Mouse (Mus musculus): ENCODE data around the gene Mmp10. TPM values are rescaled to one million over a fixed set of nuclear protein-coding genes. Genes with fewer than 3 reads are reported as not detected.

The Mmp10 gene
- total and polyA plus RNA-seq, 2 experiments from 2014 or later = not detected

DNA sequence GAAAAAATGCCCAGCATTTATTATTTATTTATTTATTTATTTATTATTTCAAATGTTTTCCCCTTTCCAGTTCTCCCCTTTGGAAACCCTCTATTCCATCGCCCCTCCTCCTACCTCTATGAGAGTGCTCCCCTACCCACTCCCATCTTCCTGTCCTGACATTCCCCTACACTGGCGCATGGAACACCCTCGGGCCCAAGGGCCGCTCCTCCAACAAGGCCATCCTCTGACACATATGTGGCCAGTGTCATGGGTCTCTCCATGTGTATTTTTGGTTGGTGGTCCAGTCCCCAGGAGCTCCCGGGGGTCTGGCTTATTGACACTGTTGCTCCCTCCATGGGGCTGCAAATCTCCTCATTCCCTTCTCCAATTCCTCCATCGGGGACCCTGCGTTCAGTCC, 43.8 kb downstream of the Mmp10 start:
- no peak overlapping the region for H3K4me3 ChIP-seq (ENCODE audit: low read length)
- 0 out of 2 replicates have a peak, but pooled peaks have one; percentile 38 for ATAC-seq
- no peaks in the 10 kb centered on the region for H3K36me3 ChIP-seq (ENCODE audit: insufficient read depth, low read length)

DNA sequence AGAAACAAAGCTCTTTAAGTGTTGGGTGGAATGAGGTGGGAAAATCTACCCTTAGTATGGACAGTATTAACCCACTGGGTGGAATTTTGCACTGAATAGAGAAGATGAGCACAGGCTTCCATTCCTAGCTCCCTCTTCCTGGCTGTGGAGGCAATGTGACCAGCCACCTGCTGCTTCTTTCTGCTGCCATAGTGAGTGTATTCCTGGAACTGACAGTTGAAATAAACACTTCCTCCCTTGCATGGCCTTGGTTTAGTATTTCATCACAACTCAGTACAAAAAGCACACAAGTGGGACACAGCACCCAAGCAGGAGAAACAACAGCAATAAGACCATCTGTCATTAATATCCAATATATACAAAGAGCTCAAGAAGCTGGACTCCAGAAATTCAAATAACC, 49.8 kb downstream of the Mmp10 start:
- no peak for TF ChIP-seq CTCF (IDR thresholded peaks at IDR 0.05; ENCODE audit: low read depth)
- Histone ChIP-seq H3K36me3 (ENCODE audit: insufficient read depth, low read length) (no peaks in the 10 kb centered on the region), H3K27ac (no peak overlapping the region), H3K9ac (replicated peaks; ENCODE audit: low read length) (no peak overlapping the region), H3K4me2 (ENCODE audit: low read depth, low read length) (no peak overlapping the region), H3K4me1 (ENCODE audit: insufficient read depth, low read length) (no peaks in the 10 kb centered on the region), H3K9me3 (ENCODE audit: low read length) (no peaks in the 10 kb centered on the region), H3K4me3 (ENCODE audit: low read length) (no peak overlapping the region), H3K27me3 (ENCODE audit: insufficient read depth, low read length) (no peaks in the 10 kb centered on the region)
- ATAC-seq (no peak), DNase-seq (ENCODE audit: low spot score) (no peak)

More for the DNA sequence above, 43.8 kb downstream of the Mmp10 start:
- Histone ChIP-seq H3K9ac (replicated peaks; ENCODE audit: low read length) (no peak overlapping the region), H3K9me3 (ENCODE audit: low read length) (no peaks in the 10 kb centered on the region), H3K4me1 (ENCODE audit: insufficient read depth, low read length) (no peaks in the 10 kb centered on the region), H3K27ac (no peak overlapping the region), H3K4me2 (ENCODE audit: low read depth, low read length) (no peak overlapping the region), H3K27me3 (ENCODE audit: insufficient read depth, low read length) (no peaks in the 10 kb centered on the region)
- WGBS = 91% methylated on average over 7 of the region's 7 CpGs
- DNase-seq (ENCODE audit: low spot score) = no peak
- TF ChIP-seq CTCF (IDR thresholded peaks at IDR 0.05; ENCODE audit: low read depth) = no peak

GRCm38 (mm10) chr9:7553536-7553935, 51.4 kb downstream of the Mmp10 start:
- TF ChIP-seq CTCF (IDR thresholded peaks at IDR 0.05; ENCODE audit: low read depth) = no peak
- DNase-seq (ENCODE audit: low spot score) (no peak), ATAC-seq (no peak)
- WGBS = 86% methylated on average over 3 of the region's 3 CpGs
- Histone ChIP-seq H3K27me3 (ENCODE audit: insufficient read depth, low read length) (no peaks in the 10 kb centered on the region), H3K9me3 (ENCODE audit: low read length) (no peaks in the 10 kb centered on the region), H3K36me3 (ENCODE audit: insufficient read depth, low read length) (no peaks in the 10 kb centered on the region), H3K4me2 (ENCODE audit: low read depth, low read length) (no peak overlapping the region), H3K27ac (no peak overlapping the region), H3K4me3 (ENCODE audit: low read length) (no peak overlapping the region), H3K9ac (replicated peaks; ENCODE audit: low read length) (no peak overlapping the region), H3K4me1 (ENCODE audit: insufficient read depth, low read length) (no peaks in the 10 kb centered on the region)

- Histone ChIP-seq H3K9me3 (ENCODE audit: low read length) (no peaks in the 10 kb centered on the region), H3K36me3 (ENCODE audit: insufficient read depth, low read length) (no peaks in the 10 kb centered on the region), H3K4me1 (ENCODE audit: insufficient read depth, low read length) (no peaks in the 10 kb centered on the region), H3K27ac (no peak overlapping the region), H3K4me2 (ENCODE audit: low read depth, low read length) (no peak overlapping the region), H3K4me3 (ENCODE audit: low read length) (no peak overlapping the region), H3K9ac (replicated peaks; ENCODE audit: low read length) (no peak overlapping the region), H3K27me3 (ENCODE audit: insufficient read depth, low read length) (no peaks in the 10 kb centered on the region)
- ATAC-seq = no peak
- peak; percentile 50 for TF ChIP-seq CTCF (IDR thresholded peaks at IDR 0.05; ENCODE audit: low read depth)
- DNase-seq (ENCODE audit: low spot score) = no peak
- 43% methylated on average over 3 of the region's 3 CpGs for WGBS
Observed at GRCm38 (mm10) chr9:7554382-7554781, 52.2 kb downstream of the Mmp10 start.

DNA sequence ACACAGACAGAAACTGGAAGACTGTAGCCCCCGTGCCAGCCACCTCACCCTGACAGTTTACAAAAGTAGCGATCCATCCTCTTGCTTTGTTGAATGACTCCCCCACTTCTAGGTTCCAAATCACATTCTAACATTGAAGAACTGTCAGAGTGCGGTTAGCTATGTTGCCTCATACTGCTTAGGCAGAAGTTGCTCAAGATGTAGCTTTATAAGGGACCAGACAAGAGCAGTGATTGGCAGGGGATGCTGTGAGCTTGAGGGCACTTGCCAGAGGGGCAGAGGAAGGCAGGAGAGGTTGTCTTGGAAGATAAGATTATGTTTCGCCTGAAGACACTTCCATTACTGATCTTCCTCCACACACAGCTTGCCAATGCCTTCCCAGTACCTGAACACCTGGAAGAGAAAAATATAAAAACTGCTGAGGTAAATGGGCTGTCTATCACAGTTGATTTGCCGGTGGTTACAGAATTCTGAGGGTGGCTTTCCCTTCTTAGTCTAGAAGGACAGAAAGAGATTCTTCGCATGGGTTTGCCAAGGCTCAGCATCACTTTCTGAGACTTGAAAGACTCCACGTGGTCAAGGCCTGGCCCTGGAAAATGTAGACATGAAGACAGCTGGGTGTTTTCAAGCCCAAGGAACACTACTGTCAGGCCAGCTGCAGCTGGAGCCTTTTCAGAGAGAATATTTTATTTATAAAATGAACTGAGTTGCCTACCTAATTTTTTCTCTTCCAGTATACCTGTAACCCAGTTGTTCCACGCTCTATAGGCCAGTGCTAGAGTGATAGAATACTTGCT, 56.3 kb downstream of the Mmp10 start, which contains the start of gene Mmp8:
Gene Mmp8, plus strand, starts transcription at position 236 of the 797 bp plus-strand sequence.
- no peak within 1 kb of the TSS for H3K27ac ChIP-seq
- no peak within 1 kb of the TSS for H3K4me3 ChIP-seq (ENCODE audit: low read length)
- TF ChIP-seq CTCF (IDR thresholded peaks at IDR 0.05; ENCODE audit: low read depth) = no peak
- H3K9ac ChIP-seq (replicated peaks; ENCODE audit: low read length) = no peak within 1 kb of the TSS
- no peak within 1 kb of the TSS for H3K4me2 ChIP-seq (ENCODE audit: low read depth, low read length)
- no peaks in the 10 kb centered on the region for H3K9me3 ChIP-seq (ENCODE audit: low read length)
- ATAC-seq (no peak), DNase-seq (ENCODE audit: low spot score) (no peak)
- H3K4me1 ChIP-seq (ENCODE audit: insufficient read depth, low read length) = no peaks in the 10 kb centered on the region
- H3K27me3 ChIP-seq (ENCODE audit: insufficient read depth, low read length) = no peaks in the 10 kb centered on the region
- WGBS = 85% methylated on average over 8 of the region's 8 CpGs
- no peaks in the 10 kb centered on the region for H3K36me3 ChIP-seq (ENCODE audit: insufficient read depth, low read length)

Other genes with a start within 250 kb of the Mmp10 start
- gene Mmp13, start 229.8 kb upstream of the Mmp10 start, total RNA-seq (2014; rRNA removed) = 0.07 and 0.10 TPM in 2 replicates
- 0.14 TPM in 1 of 2 replicates, not detected in the other for gene Mmp13, start 229.8 kb upstream of the Mmp10 start, polyA plus RNA-seq (2015; fragmentation: Nextera tagmentation; extraction: Ambion mirVana)
- gene Mmp12, start 158.0 kb upstream of the Mmp10 start, total RNA-seq (2014; rRNA removed) = not detected in 2 replicates
- 0.15 TPM in 1 of 2 replicates, not detected in the other for gene Mmp12, start 158.0 kb upstream of the Mmp10 start, polyA plus RNA-seq (2015; fragmentation: Nextera tagmentation; extraction: Ambion mirVana)
- not detected in 2 replicates for gene Mmp1b, start 114.3 kb upstream of the Mmp10 start, total RNA-seq (2014; rRNA removed)
- not detected in 2 replicates for gene Mmp1b, start 114.3 kb upstream of the Mmp10 start, polyA plus RNA-seq (2015; fragmentation: Nextera tagmentation; extraction: Ambion mirVana)
- gene Mmp3, start 56.5 kb upstream of the Mmp10 start, total RNA-seq (2014; rRNA removed) = not detected in 2 replicates
- not detected in 2 replicates for gene Mmp3, start 56.5 kb upstream of the Mmp10 start, polyA plus RNA-seq (2015; fragmentation: Nextera tagmentation; extraction: Ambion mirVana)
- gene Mmp8, start 56.1 kb downstream of the Mmp10 start, total RNA-seq (2014; rRNA removed) = not detected in 2 replicates
- gene Mmp8, start 56.1 kb downstream of the Mmp10 start, polyA plus RNA-seq (2015; fragmentation: Nextera tagmentation; extraction: Ambion mirVana) = 0.15 and 0.19 TPM in 2 replicates
- gene Mmp27, start 69.0 kb downstream of the Mmp10 start, total RNA-seq (2014; rRNA removed) = not detected in 2 replicates
- not detected in 2 replicates for gene Mmp27, start 69.0 kb downstream of the Mmp10 start, polyA plus RNA-seq (2015; fragmentation: Nextera tagmentation; extraction: Ambion mirVana)
- gene Mmp20, start 125.9 kb downstream of the Mmp10 start, total RNA-seq (2014; rRNA removed) = not detected in 2 replicates
- gene Mmp20, start 125.9 kb downstream of the Mmp10 start, polyA plus RNA-seq (2015; fragmentation: Nextera tagmentation; extraction: Ambion mirVana) = not detected in 2 replicates
- gene Mmp7, start 189.7 kb downstream of the Mmp10 start, total RNA-seq (2014; rRNA removed) = not detected in 2 replicates
- gene Mmp7, start 189.7 kb downstream of the Mmp10 start, polyA plus RNA-seq (2015; fragmentation: Nextera tagmentation; extraction: Ambion mirVana) = not detected in 2 replicates